Mouse (Mus musculus): ENCODE measurements around the gene Calm3. TPM values are rescaled to one million over a fixed set of nuclear protein-coding genes. Genes with fewer than 3 reads are reported as not detected.

Calm3 gene
- total RNA-seq, 2 experiments from 2014 or later, result 1,837 to 1,919 TPM

GRCm38 (mm10) chr7:16944061-16944807 lies 20.3 kb upstream of the Calm3 start, which contains the start of gene Pnmal2:
Pnmal2 (plus strand) TSS chr7:16944682.
- intact Hi-C loops (cut with DNase I), result loop anchor here (2.0 kb wide), 1 partner anchor 19 kb away; the partner anchor contains the start of gene Calm3
- peak; percentile 89 to 93 for DNase-seq (ENCODE audit: low spot score in 2 of 2)

DNA sequence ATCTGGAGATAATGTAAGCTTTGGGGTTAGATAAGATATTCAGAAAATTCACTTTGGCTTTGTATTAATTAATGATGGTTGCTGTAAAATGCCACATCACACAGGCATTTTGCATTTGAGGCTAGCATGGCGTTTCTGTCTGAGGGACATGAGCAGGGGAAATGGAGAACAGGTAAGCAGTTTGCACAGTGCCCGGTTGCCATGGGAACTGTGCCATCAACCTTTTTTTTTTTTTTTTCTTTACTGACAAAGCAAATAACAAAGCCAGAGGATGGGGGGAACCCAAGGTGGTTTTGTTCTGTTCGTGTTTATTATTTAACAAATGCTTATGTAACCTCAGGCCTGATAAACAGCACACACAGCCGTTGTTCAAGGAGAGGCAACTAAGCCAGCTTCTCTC lies 18.9 kb upstream of the Calm3 start:
- intact Hi-C loops (cut with DNase I), result no loop called here

DNA sequence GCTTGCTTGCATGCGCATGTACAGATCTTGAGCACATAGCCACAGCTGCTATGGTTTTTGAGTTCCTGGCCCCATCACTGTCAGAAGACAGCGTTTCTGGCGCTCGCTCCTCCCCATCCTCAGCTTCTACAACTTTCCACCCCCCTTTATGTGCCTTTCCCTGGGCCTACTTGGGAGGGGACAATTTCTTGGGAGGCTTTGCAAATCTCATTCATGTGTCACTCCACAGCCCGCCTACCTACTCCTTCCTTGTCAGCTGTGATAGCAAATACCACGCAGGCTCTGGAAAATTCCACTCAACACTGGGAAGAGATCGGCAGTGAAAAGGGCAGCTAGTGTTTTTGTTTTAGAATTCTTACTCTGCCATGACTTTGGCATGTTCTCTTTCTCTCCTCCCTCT lies 16.4 kb upstream of the Calm3 start:
- DNase-seq (ENCODE audit: low spot score in 2 of 2), result peak; percentile 78 to 95
- intact Hi-C loops (cut with DNase I), result no loop called here

More for the DNA sequence above, 18.9 kb upstream of the Calm3 start:
- DNase-seq (ENCODE audit: low spot score in 2 of 2), result no peak

DNA sequence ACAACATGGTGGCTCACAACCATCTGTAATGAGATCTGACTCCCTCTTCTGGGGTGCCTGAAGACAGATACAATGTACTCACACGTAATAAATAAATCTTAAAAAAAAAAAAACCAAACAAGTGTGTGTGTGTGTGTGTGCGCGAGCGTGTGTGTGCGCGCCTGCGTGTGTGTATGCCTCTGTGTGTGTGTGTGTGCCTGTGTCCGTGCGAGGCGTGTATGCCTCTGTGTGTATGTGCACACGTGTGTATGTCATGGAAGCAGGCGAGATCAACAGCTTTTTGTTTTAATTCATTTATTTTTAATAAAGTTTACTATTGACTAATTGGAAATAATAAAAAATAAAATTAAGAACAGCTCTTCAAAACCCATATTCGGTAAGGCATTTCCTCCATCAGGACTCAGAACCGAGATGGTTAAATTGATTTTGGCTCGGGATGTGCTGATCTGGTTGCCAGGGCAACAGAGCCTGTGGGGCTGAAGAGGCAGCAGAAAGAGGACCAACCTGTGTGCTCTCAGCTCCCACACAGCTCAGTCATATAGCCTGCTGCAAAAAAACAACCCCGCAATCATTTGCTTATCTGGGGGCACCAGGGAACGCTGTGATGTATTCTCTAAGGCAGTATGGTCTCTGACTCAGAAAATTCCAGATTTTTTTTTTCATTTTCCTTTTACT lies 14.3 kb upstream of the Calm3 start:
- intact Hi-C loops (cut with DNase I), result no loop called here
- peak; percentile 71 to 83 for DNase-seq (ENCODE audit: low spot score in 2 of 2)

- no peak for DNase-seq (ENCODE audit: low spot score in 2 of 2)
- intact Hi-C loops (cut with DNase I), result no loop called here
Measured at GRCm38 (mm10) chr7:16937312-16937711, 13.4 kb upstream of the Calm3 start.

GRCm38 (mm10) chr7:16932704-16933577 lies 9.0 kb upstream of the Calm3 start:
- DNase-seq (ENCODE audit: low spot score in 2 of 2), result peak; percentile 77 to 78
- intact Hi-C loops (cut with DNase I), result loop anchor here (1.0 to 5.0 kb wide), 4 partner anchors 17 to 133 kb away; no protein-coding TSS in a partner anchor

DNA sequence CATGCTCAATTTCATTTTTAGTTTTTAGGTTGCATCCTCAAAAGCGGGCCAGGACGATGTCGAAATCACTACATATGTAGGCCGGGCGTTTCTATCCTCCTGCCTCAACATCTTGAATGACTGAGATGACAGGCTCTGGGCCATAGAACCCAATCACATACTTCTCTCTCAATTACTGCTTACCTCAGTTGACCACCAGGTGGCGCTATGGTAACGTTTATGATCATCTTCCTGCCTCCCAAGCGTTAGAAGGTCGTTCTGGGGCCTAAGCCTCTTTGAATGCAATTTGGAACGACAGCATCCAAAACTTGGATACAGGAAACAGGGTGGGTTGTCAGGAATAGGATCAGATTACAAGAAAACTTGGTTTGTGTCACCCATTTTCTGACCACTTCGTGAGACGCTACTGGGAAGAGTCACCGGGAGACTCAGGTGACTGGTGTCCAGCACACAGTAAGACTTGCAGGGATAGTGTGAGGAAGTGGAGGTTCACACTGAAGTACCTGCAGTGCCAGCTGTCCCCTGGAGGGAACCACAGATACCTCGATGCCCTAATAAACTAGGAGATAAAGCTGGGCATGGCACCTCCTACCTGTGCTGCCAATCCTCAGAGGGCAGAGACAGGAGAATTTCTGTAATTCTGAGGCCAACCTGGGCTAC lies 8.2 kb upstream of the Calm3 start:
- intact Hi-C loops (cut with DNase I), result loop anchor here (1.0 to 5.0 kb wide), 4 partner anchors 18 to 134 kb away; no protein-coding TSS in a partner anchor
- DNase-seq (ENCODE audit: low spot score in 2 of 2), result peak; percentile 90 to 94

GRCm38 (mm10) chr7:16930850-16931249 lies 6.9 kb upstream of the Calm3 start:
- peak; percentile 84 to 89 for DNase-seq (ENCODE audit: low spot score in 2 of 2)
- intact Hi-C loops (cut with DNase I), result loop anchor here (5.0 kb wide), 1 partner anchor 121 kb away; no protein-coding TSS in a partner anchor

DNA sequence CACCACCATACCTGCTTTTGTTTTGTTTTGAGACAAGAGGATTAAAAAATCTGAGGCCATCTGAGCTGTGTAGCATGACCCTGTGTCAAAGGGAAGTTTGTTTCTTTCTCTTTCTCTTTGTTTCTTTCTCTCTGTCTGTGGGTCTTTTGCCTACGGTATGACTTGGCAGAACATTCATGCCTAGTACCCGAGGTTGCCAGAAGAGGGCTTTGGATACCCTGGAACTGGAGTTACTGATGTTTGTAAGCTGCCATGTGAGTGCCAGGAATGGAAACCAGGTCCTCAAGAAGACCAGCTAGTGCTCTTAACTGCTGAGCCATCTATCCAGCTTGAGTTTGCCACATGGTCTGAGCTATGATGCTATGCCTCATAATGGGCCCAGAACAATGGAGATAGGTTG lies 4.4 kb upstream of the Calm3 start:
- DNase-seq (ENCODE audit: low spot score in 2 of 2), result no peak
- intact Hi-C loops (cut with DNase I), result loop anchor here (10.0 kb wide), 1 partner anchor 1004 kb away; the partner anchor contains the start of gene Selenow

DNA sequence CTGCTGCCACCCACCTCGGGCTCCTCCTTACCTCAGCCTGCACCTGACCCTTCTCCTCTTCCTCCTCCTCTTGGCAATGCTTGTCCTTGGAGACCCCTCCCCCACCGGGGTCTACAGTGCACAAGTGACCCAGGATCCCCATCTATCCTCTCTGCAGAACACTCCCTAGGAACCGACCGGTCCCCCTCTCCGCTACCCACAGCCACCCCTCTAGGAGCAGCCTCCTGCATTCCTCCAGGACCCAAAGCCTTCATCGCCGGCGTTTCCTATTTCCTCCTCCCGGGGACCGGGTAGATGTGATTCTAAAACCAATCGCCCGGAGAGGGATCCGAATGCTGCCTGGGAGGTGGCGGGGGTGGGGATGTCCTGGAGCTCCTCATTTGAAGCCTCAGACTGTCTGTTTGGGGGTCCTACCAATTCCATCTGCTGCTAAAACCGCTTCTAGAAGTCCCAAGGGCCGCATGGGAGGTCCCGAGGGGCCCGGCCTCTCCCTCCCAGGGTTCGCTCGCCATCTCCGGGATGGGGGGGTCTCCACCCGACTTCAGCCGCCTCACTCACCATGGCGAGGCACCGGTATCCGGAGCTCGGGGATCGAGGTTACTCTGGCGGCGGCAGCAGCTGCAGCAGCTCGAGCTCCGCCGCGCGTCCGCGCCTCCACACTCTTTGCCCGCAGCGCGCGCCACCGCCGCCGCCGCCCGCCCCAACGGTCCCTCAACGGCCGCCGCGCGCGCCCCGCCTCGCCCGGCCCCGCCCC lies 454 bp downstream of the Calm3 start:
- intact Hi-C loops (cut with DNase I), result loop anchor here (2.0 to 10.0 kb wide), 2 partner anchors 21 to 999 kb away; partner anchors contain the start of genes Pnmal2 and Selenow
- peak in 1 of 2 experiments; percentile 40 for DNase-seq (ENCODE audit: low spot score in 2 of 2)

DNA sequence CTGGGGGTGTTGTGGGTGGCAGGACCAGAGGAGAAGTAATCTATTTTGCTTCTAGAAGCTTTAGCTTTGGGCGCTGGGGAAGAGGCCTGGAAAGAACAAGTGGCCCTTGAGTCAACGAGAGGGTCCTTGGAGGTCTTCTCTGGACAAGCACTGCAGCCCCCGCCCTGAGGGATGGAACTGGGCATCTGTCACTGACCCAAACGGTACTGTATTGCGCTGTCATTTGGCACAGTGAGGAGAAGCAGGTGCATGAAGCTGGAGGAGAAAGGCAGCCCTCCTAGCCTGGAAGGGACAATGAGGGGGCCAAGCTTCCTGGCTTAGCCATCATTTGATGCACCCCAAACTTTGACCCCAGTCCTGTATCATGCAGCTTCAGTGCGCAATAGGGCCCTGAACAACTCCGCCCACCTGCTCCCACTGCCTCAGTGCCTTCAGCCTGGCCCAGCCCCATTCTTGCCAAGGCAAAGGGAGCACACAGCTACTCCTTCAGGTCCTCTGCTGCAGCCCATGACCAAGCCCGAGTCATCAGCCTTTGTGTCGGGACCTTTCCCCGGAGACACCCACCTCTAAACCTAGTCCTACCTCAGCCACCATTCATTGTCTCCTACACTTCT lies 1.4 kb downstream of the Calm3 start:
- DNase-seq (ENCODE audit: low spot score in 2 of 2), result peak; percentile 55 to 71
- intact Hi-C loops (cut with DNase I), result loop anchor here (10.0 kb wide), 1 partner anchor 998 kb away; the partner anchor contains the start of gene Selenow

DNA sequence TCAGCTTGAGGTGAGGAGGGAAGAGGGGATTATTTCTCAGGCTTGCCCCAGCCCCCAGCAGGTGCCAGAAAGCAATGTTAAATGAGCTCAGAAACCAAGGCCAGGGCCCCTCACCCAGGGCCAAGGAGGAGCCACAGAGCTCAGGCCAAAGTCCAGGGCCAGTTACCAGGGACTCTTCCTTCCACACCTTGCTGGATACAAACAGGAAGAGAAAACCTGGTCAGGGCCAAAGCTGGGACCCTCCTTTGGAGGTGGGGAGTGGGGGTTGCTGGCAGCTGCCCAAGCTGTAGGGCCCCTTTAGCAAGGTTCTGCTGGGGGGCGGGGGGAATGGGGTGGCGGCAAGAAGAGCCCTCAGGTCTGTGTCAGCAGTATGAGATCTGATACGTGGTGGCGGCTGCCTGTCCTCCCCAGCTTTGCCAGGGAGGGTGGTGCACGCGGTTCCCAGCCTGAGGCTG lies 2.0 kb downstream of the Calm3 start:
- intact Hi-C loops (cut with DNase I), result loop anchor here (10.0 kb wide), 1 partner anchor 997 kb away; the partner anchor contains the start of gene Selenow
- DNase-seq (ENCODE audit: low spot score in 2 of 2), result no peak

- intact Hi-C loops (cut with DNase I), result loop anchor here (10.0 kb wide), 1 partner anchor 996 kb away; the partner anchor contains the start of gene Selenow
- DNase-seq (ENCODE audit: low spot score in 2 of 2), result peak; percentile 52 to 68
Measured at GRCm38 (mm10) chr7:16920818-16921791, 2.8 kb downstream of the Calm3 start.

GRCm38 (mm10) chr7:16920150-16920579 lies 3.7 kb downstream of the Calm3 start:
- peak in 1 of 2 experiments; percentile 36 for DNase-seq (ENCODE audit: low spot score in 2 of 2)
- intact Hi-C loops (cut with DNase I), result loop anchor here (10.0 kb wide), 1 partner anchor 995 kb away; the partner anchor contains the start of gene Selenow

DNA sequence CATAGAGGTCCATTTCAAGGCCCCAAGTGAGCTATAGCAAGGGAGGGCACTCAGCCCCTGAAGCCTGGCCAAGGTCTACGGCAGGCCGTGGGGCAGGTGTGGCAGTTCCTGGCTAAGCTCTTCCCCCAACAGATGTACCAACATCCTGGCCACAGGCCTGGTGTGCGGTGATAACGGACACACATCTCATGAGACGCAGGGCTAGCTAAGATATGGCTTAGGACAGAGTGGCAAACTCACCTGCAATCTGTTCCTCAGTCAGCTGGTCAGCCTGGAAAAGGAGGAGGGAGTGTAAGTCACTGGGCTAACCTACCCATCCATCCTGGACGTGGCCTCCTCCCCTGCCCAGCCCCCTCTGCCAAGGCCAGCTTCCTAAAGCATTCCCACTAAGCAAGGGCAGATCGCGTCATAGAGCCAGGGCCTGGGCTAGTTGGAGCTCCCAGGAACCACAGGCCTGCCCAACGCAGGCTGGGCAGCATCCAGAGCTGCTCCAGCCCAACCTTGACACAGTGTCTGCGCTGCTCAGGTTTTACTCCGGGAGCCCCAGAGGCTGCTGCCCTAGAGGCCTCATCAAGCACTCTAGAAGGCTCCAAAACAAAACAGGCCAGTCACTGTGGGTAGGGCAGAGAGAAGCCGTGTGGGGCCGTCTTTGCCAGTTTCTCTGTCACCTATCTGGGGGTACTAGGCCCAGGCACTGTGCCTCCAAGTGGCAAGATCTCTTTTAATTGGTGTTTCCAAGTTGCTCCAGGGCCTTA lies 4.3 kb downstream of the Calm3 start:
- DNase-seq (ENCODE audit: low spot score in 2 of 2), result no peak
- intact Hi-C loops (cut with DNase I), result loop anchor here (1.0 to 10.0 kb wide), 2 partner anchors 97 to 995 kb away; partner anchors contain the start of gene Selenow

All from left cerebral cortex, postnatal 25 days (tissue).